Mouse (Mus musculus) E14TG2a.4 (cell line): ENCODE data around the gene Abhd18.

Source experiments
- CTCF ChIP-seq: conservative IDR thresholded peaks from 2 replicates; pipeline ENCODE4 v1.5.1; 2014; ENCODE audit warnings: low read length
- NANOG ChIP-seq: IDR thresholded peaks from 2 replicates; pipeline ENCODE4 v1.6.1; 2014; ENCODE audit warnings: borderline replicate concordance, low read length, mixed read lengths
- POU5F1 ChIP-seq: IDR thresholded peaks from 2 replicates; pipeline ENCODE4 v1.6.1; 2014; ENCODE audit warnings: low read length, borderline replicate concordance

DNA sequence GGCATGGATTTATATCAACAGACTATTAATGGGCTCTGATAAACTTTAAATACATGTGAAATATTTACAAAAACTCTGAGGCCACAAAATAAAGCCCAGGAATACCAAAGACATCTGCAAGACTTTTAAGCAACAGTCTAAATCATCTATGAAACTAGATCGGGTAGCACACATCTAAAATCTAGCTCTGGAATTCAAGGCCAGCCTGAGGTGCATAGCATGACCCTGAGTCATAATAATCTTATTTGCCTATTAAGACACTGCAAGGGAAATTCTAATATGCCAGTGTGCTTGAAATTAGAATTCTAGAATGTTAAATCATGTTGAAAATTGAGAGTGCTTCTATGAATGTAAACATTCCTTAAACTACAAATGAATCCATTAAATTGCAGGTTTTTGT is 48.7 kb upstream of the Abhd18 start:
- no peak for TF ChIP-seq CTCF
- no peak for TF ChIP-seq NANOG
- no peak for TF ChIP-seq POU5F1
